Mouse (Mus musculus): ENCODE measurements around the gene Icam2.

Gene Icam2

GRCm38 (mm10) chr11:106390757-106391156 lies 2.9 kb upstream of the Icam2 start:
- no peak for DNase-seq

GRCm38 (mm10) chr11:106389611-106390010 lies 1.7 kb upstream of the Icam2 start:
- no peak for DNase-seq

GRCm38 (mm10) chr11:106387020-106387419 lies 855 bp downstream of the Icam2 start:
- no peak for DNase-seq

GRCm38 (mm10) chr11:106386409-106386808 lies 1.5 kb downstream of the Icam2 start:
- no peak for DNase-seq

- no peak for DNase-seq
Observed at GRCm38 (mm10) chr11:106383051-106383790, 4.7 kb downstream of the Icam2 start.

GRCm38 (mm10) chr11:106382424-106382823 lies 5.5 kb downstream of the Icam2 start:
- DNase-seq, result no peak

- peak; percentile 47 to 52 for DNase-seq
Observed at GRCm38 (mm10) chr11:106381883-106382282, 6.0 kb downstream of the Icam2 start.

GRCm38 (mm10) chr11:106381011-106381410 lies 6.9 kb downstream of the Icam2 start:
- DNase-seq, result no peak

GRCm38 (mm10) chr11:106374979-106375378 lies 12.9 kb downstream of the Icam2 start:
- DNase-seq, result no peak

- no peak for DNase-seq
Observed at GRCm38 (mm10) chr11:106374559-106374958, 13.3 kb downstream of the Icam2 start.

- DNase-seq, result no peak
Observed at GRCm38 (mm10) chr11:106373998-106374397, 13.9 kb downstream of the Icam2 start.

GRCm38 (mm10) chr11:106366316-106366715 lies 21.6 kb downstream of the Icam2 start:
- DNase-seq, result peak; percentile 92 to 95

- DNase-seq, result peak; percentile 19 to 30
Observed at GRCm38 (mm10) chr11:106365366-106365765, 22.5 kb downstream of the Icam2 start, which contains the start of gene Prr29. Gene Prr29, plus strand, starts transcription at chr11:106365472.

- peak; percentile 53 to 54 for DNase-seq
Observed at GRCm38 (mm10) chr11:106364712-106365111, 23.2 kb downstream of the Icam2 start.

- DNase-seq, result peak; percentile 31 to 38
Observed at GRCm38 (mm10) chr11:106359350-106359749, 28.5 kb downstream of the Icam2 start.

GRCm38 (mm10) chr11:106355382-106356128 lies 32.3 kb downstream of the Icam2 start:
- DNase-seq, result peak; percentile 72 to 79

GRCm38 (mm10) chr11:106354181-106354580 lies 33.7 kb downstream of the Icam2 start:
- DNase-seq, result no peak

- DNase-seq, result no peak
Observed at GRCm38 (mm10) chr11:106353188-106353587, 34.7 kb downstream of the Icam2 start, which contains the start of gene Scn4a. Gene Scn4a, minus strand, starts transcription at chr11:106353288.

- DNase-seq, result no peak
Observed at GRCm38 (mm10) chr11:106351941-106352340, 35.9 kb downstream of the Icam2 start.

GRCm38 (mm10) chr11:106351253-106351652 lies 36.6 kb downstream of the Icam2 start:
- peak; percentile 32 for DNase-seq

- DNase-seq, result no peak
Observed at GRCm38 (mm10) chr11:106350853-106351252, 37.0 kb downstream of the Icam2 start.

GRCm38 (mm10) chr11:106349772-106350171 lies 38.1 kb downstream of the Icam2 start:
- DNase-seq, result no peak

- DNase-seq, result no peak
Observed at GRCm38 (mm10) chr11:106344910-106345309, 43.0 kb downstream of the Icam2 start.

- DNase-seq, result no peak
Observed at GRCm38 (mm10) chr11:106340990-106341520, 46.8 kb downstream of the Icam2 start.
